Mouse (Mus musculus) lung, adult 2 months (tissue): ENCODE results near the gene Gm49353.

Experiments used
- CTCF ChIP-seq: fragments of 200-500 bp; IDR thresholded peaks from 2 replicates; pipeline ENCODE4 v1.5.1; 2011; ENCODE audit warnings: mild to moderate bottlenecking, low read length, control low read depth; ENCODE audit not compliant: insufficient read depth
- POLR2A ChIP-seq: fragments of 200-500 bp; IDR thresholded peaks from 2 replicates; pipeline ENCODE4 v1.6.1; 2011; ENCODE audit warnings: low read depth, mild to moderate bottlenecking, control low read depth, low read length, borderline replicate concordance; ENCODE audit errors: extremely low read depth

DNA sequence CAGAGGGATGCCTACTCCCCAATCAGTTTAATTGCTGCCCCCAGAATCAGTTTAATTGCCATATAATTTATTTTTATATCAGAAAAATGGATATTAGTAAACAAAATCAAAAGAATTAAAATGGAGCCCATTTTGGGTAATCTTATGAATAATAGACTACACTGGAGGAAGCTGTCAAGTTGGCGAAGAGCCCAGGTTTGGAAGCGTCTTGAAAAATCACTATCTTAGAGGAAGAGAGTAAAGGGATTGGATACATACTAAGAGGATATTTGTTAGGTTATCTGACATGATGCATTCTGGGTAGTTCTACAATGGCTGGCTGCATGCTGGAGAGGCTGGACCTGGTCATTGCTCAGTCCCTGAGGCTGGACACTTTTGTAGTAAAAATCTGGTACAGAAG, 32.5 kb downstream of the Gm49353 start:
- no peak for TF ChIP-seq POLR2A
- TF ChIP-seq CTCF, result no peak
